Mouse (Mus musculus) lung, postnatal 0 days (tissue): ENCODE measurements around the gene Selenoo. TPM values are rescaled to one million over a fixed set of nuclear protein-coding genes. Genes with fewer than 3 reads are reported as not detected.

Source experiments
- ATAC-seq: fragments of 200-750 bp; cut with Nextera tagmentation; 2 replicates; pipeline ENCODE4 v1.8.0; 2017; ENCODE audit warnings: moderate library complexity
- DNase-seq: peaks from one replicate; pipeline ENCODE4 v3.0.0-alpha.2; 2016; ENCODE audit warnings: low spot score
- H3K27ac ChIP-seq: fragments of 300-500 bp; sonication (generic); 2 replicates; pipeline ENCODE4 v1.5.1; 2014; ENCODE audit warnings: antibody characterized with exemption, mild to moderate bottlenecking, low read length, mixed read lengths
- H3K27me3 ChIP-seq: fragments of 300-500 bp; sonication (generic); replicated peaks from 2 replicates; pipeline ENCODE4 v1.6.1; 2014; ENCODE audit warnings: low read length, mixed read lengths; ENCODE audit not compliant: insufficient read depth
- H3K36me3 ChIP-seq: fragments of 300-500 bp; sonication (generic); 2 replicates; pipeline ENCODE4 v1.6.1; 2014; ENCODE audit warnings: low read length, mixed read lengths; ENCODE audit not compliant: insufficient read depth
- H3K4me1 ChIP-seq: fragments of 300-500 bp; sonication (generic); 2 replicates; pipeline ENCODE4 v1.6.1; 2014; ENCODE audit warnings: antibody characterized with exemption, low read depth, low read length, mixed read lengths; ENCODE audit not compliant: insufficient read depth
- H3K4me2 ChIP-seq: fragments of 300-500 bp; sonication (generic); replicated peaks from 2 replicates; pipeline ENCODE4 v1.6.1; 2014; ENCODE audit warnings: low read depth, mild to moderate bottlenecking, low read length, moderate library complexity, mixed read lengths
- H3K4me3 ChIP-seq: fragments of 300-500 bp; sonication (generic); 2 replicates; pipeline ENCODE4 v1.5.1; 2014; ENCODE audit warnings: low read depth, low read length
- H3K9ac ChIP-seq: fragments of 300-500 bp; sonication (generic); replicated peaks from 2 replicates; pipeline ENCODE4 v1.6.1; 2014; ENCODE audit warnings: low read depth, mild to moderate bottlenecking
- H3K9me3 ChIP-seq: fragments of 300-500 bp; sonication (generic); 2 replicates; pipeline ENCODE4 v1.6.1; 2016; ENCODE audit warnings: low read length, mixed read lengths
- CTCF ChIP-seq: IDR thresholded peaks from 2 replicates; pipeline ENCODE4 v1.5.1; 2016; ENCODE audit warnings: antibody characterized with exemption, mild to moderate bottlenecking
- EP300 ChIP-seq: IDR thresholded peaks from 2 replicates; pipeline ENCODE4 v1.6.1; 2016; ENCODE audit warnings: antibody characterized with exemption, mild to moderate bottlenecking, control low read depth
- WGBS: fragments of 180-500 bp; shearing (Covaris S2); extraction: QIAGEN DNeasy Blood & Tissue Kit; methylation state at CpG from one replicate; pipeline ENCODE4 v1.1.7; 2014; 5-methylcytosine and 5-hydroxymethylcytosine counted together
- polyA plus RNA-seq: library from polyadenylated mRNA; unstranded; fragments of >200 nt; fragmentation: Nextera tagmentation; extraction: Ambion mirVana; gene quantifications from 2 replicates; pipeline ENCODE4 v1.2.1, GENCODE M21; 2015

Selenoo gene
- polyA plus RNA-seq, 1 experiment from 2014 or later = 16.0 TPM

DNA sequence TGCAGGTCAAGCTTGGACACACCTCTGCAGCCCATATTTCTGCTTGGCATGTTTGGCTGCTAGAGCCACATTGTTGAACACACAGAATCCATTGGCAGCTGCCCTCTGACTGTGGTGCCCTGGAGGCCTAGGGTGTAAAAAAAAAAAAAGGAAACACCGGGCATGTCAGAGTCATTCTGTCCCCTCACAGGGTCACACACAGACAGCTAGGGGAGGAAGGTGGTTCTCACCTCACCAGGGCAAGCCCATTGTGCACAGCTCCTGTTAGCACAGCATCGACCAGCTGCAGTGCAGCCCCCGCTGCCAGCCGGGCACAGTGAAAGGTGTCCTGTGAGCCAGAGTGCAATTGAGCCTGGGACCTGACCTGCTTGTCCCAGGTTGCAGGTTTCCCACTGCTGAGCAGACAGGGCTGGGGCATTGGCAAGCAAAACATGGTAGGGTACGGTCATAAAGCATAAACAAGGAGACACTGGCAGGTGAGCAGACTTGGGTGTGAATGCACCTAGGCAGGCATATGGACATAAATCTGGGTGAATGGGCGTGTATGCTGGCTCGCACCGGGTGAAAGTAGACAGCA lies 38.6 kb downstream of the Selenoo start:
- Histone ChIP-seq H3K27me3 (no peaks in the 10 kb centered on the region), H3K9ac (no peak overlapping the region), H3K27ac (no peak overlapping the region), H3K36me3 (no peaks in the 10 kb centered on the region), H3K4me2 (peak overlapping the region; percentile 60), H3K4me1 (peaks cover 18% of the 10 kb centered on the region; the same call in 1 of the 2 replicates), H3K9me3 (no peaks in the 10 kb centered on the region), H3K4me3 (no peak overlapping the region)
- TF ChIP-seq CTCF = no peak
- TF ChIP-seq EP300 = no peak
- 76% methylated on average over 8 of the region's 8 CpGs for WGBS
- ATAC-seq = no peak
- DNase-seq = no peak

- Histone ChIP-seq H3K27me3 (no peaks in the 10 kb centered on the region), H3K9me3 (no peaks in the 10 kb centered on the region), H3K9ac (peak within 1 kb of the TSS; percentile 68), H3K4me3 (peak within 1 kb of the TSS; percentile 51), H3K4me2 (peak within 1 kb of the TSS; percentile 60), H3K36me3 (no peaks in the 10 kb centered on the region), H3K4me1 (peaks cover 12% of the 10 kb centered on the region; the same call in 1 of the 2 replicates), H3K27ac (peak within 1 kb of the TSS; percentile 78)
- 3% methylated on average over 36 of the region's 36 CpGs for WGBS
- ATAC-seq (peak; percentile 88), DNase-seq (peak; percentile 89)
- TF ChIP-seq EP300 (no peak; the same call in 1 of the 2 replicates), CTCF (peak; percentile 96)
These were observed 39.8 kb downstream of the Selenoo start, which contains the start of gene Hdac10 for GRCm38 (mm10) chr15:89128382-89129350. Hdac10 (minus strand) TSS chr15:89128700.

DNA sequence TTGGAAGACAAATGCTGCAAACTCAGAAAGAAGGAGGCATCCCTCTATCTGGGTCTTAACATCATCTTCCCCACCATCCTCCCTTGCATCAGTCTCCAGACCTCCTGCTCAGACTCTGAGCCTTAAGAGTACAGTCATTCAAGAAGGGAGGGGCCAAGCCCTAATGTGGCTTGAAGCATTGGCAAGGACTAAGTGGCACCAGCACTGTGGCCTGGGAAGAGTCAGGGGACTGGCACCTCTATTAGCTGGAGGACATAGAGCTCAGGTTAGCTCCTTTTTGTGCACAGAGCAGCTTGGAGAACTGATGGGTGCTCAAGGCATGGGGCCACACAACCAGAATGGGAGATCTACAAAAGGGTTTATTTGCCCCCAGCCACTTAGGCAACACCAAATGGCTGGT lies 41.4 kb downstream of the Selenoo start:
- no peak for TF ChIP-seq CTCF
- TF ChIP-seq EP300 = no peak
- Histone ChIP-seq H3K4me1 (peaks cover 12% of the 10 kb centered on the region; the same call in 1 of the 2 replicates), H3K9me3 (no peaks in the 10 kb centered on the region), H3K4me3 (no peak overlapping the region), H3K4me2 (no peak overlapping the region), H3K36me3 (no peaks in the 10 kb centered on the region), H3K27me3 (no peaks in the 10 kb centered on the region), H3K27ac (no peak overlapping the region), H3K9ac (no peak overlapping the region)
- ATAC-seq (no peak), DNase-seq (no peak)

DNA sequence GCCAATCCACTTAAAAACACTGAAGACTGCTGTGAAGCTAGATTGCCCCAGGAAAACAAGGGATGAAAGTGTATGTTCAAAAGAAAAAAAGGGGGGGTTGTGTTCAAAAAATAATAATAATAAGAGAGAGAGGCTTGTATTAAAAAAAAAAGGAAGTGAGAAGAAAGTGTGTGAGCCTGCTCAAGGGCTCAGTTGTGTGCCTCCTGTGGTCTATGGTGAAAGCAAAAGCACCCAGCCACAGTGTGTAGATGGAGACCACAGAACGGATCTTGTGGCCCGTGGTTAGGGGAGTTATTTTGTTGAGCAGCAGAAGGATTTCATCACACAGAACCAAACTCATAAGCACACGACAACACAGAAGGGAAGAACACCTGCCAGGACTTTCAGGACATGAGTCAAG lies 42.4 kb downstream of the Selenoo start:
- 87% methylated on average over 3 of the region's 3 CpGs for WGBS
- Histone ChIP-seq H3K4me3 (no peak overlapping the region), H3K9ac (no peak overlapping the region), H3K9me3 (no peaks in the 10 kb centered on the region), H3K4me1 (peaks cover 12% of the 10 kb centered on the region; the same call in 1 of the 2 replicates), H3K27me3 (no peaks in the 10 kb centered on the region), H3K36me3 (no peaks in the 10 kb centered on the region), H3K4me2 (no peak overlapping the region), H3K27ac (no peak overlapping the region)
- DNase-seq = peak; percentile 32
- TF ChIP-seq CTCF (no peak), EP300 (no peak)
- no peak for ATAC-seq

GRCm38 (mm10) chr15:89136461-89137155 lies 47.7 kb downstream of the Selenoo start:
- no peak overlapping the region for H3K4me2 ChIP-seq
- peaks cover 7% of the 10 kb centered on the region; the same call in 1 of the 2 replicates for H3K4me1 ChIP-seq
- H3K4me3 ChIP-seq = no peak overlapping the region
- H3K9ac ChIP-seq = no peak overlapping the region
- DNase-seq = no peak
- no peak overlapping the region for H3K27ac ChIP-seq
- peaks cover 13% of the 10 kb centered on the region; the same call in 1 of the 2 replicates for H3K27me3 ChIP-seq
- WGBS = 95% methylated on average over 4 of the region's 5 CpGs
- no peaks in the 10 kb centered on the region for H3K9me3 ChIP-seq
- no peak for TF ChIP-seq CTCF
- no peak for TF ChIP-seq EP300
- no peaks in the 10 kb centered on the region for H3K36me3 ChIP-seq
- no peak for ATAC-seq
